Mouse (Mus musculus) heart, postnatal 14 days (tissue): ENCODE measurements at regions not wholly inside any gene's neighbourhood (a gene's known extent, or its start where the extent isn't known, plus 50 kb on each side); places are given as distances from the start of the nearest gene placed in this dataset.

Source experiments
- DNase-seq, 2 experiments: peaks; one replicate each; pipeline ENCODE4 v3.0.0; 2021 to 2022
- intact Hi-C: fragments of 180-260 bp; cut with DNase I; formaldehyde crosslinking; loops from one replicate; pipeline ENCODE4 v1.15.1; 2025

DNA sequence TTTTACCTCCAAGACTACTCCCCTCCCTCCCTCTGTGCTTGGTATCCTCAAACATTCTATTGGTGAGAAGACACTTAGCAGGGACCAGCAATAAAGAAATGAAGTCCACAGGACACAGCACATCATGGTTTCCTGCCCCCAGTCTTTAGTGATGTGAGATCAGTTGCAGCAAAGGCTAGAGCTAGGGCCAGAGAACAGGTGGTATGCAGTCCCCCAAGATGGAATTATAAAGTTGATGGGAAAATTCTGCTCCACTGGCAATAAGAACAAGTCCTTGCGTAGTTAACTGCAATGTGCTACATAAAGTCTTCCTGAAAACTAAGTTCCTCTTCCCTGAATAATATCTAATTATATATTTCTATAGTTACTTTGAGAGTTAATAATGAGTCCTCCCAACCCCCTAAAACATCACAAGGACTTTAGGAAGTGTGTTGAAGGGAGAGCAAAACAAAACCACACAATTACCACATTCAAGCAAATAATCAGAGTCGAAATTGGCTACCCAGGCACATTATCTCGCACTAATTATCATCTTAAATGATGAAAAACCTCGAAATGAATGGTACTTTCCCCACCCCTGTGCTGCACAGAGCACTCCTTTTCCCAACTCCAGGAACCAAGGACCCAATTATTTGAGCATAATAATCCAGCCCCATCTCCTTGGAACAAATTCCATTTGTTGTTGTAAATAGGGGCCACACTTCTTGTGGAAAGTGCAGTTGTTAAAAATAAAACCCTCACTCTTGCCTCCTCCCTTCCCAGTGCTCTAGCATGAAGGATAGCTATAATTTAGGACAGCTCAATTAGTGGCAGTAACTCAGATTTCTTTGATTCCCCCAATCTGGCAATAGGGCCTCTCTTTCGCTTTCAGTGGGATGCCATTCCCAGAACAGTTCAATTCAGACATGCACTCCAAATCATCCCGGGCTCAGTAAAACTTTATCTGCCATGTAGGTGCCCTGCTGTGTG, 2724.2 kb upstream of the Lrrc6 start:
- intact Hi-C loops = no loop called here
- DNase-seq = no peak

DNA sequence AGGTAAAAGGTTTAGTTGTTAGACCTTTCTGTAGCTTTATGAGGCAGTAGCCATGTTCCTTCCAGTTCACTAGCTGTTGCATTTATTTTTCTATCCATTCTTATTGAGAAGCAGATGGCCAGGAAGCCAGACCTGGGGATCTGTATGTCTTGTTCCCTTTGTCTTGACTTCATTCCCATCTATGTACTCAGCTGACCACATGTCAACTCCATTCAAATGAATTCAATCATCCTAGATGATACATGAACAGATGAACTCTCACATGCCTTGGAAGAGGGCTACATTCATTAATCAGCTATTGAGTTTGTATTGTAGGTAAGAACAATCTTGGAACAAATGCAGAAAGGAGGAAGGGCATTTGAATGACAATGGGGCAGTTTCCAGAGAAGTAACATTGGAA, 2722.7 kb upstream of the Lrrc6 start:
- intact Hi-C loops = no loop called here
- no peak for DNase-seq

DNA sequence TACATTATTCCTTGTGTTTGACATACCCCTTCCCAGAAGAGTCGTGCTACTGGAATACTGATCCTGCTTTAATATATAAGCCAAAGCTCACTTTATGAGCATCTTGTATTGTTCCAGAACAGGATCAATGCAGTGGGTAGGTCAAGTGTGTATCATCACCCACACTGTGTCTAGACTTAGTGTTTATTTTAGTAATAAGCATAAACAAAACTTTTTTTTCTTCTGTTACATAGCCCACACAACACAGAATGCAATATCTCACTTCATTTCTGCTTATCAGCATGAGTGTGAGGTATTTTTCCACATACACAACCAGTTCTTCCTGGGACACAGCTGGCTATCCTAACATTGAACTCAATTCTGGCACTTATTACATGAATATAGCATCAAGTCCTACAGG, 2721.7 kb upstream of the Lrrc6 start:
- no peak for DNase-seq
- intact Hi-C loops = no loop called here
